Mouse (Mus musculus): ENCODE data around the gene Atp13a2. TPM values are rescaled to one million over a fixed set of nuclear protein-coding genes. Genes with fewer than 3 reads are reported as not detected.

Atp13a2 gene
- 15.6 and 16.1 TPM in 2 replicates for polyA plus RNA-seq (2015; fragmentation: Nextera tagmentation; extraction: Ambion mirVana)

DNA sequence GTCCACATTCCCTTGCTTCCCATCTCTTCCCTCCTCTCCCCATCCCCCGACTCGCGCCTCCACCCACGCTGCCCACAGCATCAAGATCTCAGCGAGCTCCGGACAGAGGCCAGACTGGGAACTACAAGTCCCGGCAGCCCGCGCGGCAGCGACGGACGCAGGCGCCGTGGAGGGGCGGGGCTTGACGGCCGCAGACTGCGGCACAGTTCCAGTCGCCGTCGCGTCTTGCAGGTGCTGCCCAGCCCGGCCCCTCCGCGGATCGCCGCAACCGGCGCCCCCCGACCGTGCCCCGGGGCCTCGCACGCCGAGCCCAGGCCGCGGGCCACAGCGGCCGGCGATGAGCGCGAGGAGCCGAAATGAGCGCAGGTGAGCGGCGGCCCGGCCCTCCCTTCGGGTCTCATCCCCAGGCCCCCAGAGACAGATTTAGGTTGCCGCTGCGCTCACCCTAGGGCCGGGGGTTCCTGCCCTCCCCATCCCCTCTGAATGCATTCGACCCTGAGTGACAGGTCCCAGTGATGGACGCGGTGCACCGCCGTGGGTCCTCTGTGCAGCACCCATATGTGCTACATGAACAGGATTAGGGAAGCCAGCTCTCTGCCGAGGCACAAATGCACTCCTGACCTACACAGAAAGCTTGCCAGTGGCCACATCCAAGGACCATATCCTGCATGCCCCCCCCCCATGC lies at the start of gene Atp13a2:
TSS of gene Atp13a2 (plus strand) at position 163 of the 685 bp plus-strand sequence.
- ATAC-seq (ENCODE audit: low read depth) (peak; percentile 84), DNase-seq (peak; percentile 82)
- Histone ChIP-seq H3K36me3 (no peaks in the 10 kb centered on the region), H3K4me1 (replicated peaks) (peaks cover 53% of the 10 kb centered on the region), H3K4me3 (replicated peaks) (peak within 1 kb of the TSS; percentile 75), H3K27ac (peak within 1 kb of the TSS; percentile 57), H3K4me2 (peak within 1 kb of the TSS; percentile 98), H3K9ac (peak within 1 kb of the TSS; percentile 83), H3K27me3 (no peaks in the 10 kb centered on the region), H3K9me3 (replicated peaks) (no peaks in the 10 kb centered on the region)
- under 1% methylated on average over 58 of the region's 58 CpGs for WGBS (ENCODE audit: insufficient replicate concordance)

DNA sequence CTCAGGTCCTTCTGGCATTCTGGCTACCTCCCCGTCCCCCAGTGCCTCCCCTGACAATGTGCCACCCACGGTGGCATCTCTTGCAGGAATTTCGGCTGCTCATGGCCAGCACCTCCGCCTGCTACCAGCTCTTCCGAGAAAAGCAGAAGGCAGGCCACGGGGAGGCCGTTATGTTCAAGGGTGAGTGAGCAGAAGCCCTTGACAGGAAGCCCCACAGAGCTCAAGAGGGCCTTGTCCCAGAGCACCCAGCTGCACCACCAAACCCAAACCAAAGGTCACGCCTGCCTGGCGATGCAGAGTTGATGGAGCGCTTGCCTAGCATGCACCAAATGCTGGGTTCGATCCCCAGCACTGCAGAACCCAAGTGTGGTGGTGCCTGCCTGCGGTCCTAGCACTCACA lies 42.3 kb upstream of the Atp13a2 start:
- Histone ChIP-seq H3K9me3 (replicated peaks) (no peaks in the 10 kb centered on the region), H3K9ac (no peak overlapping the region), H3K27ac (peak overlapping the region; percentile 11; the same call in 1 of the 2 replicates), H3K4me1 (replicated peaks) (0 out of 2 replicates have a peak, but pooled peaks cover 8% of the 10 kb centered on the region), H3K4me3 (replicated peaks) (no peak overlapping the region), H3K4me2 (no peak overlapping the region), H3K36me3 (no peaks in the 10 kb centered on the region), H3K27me3 (no peaks in the 10 kb centered on the region)
- no peak for ATAC-seq (ENCODE audit: low read depth)
- WGBS (ENCODE audit: insufficient replicate concordance) = 60% methylated on average over 12 of the region's 12 CpGs
- no peak for DNase-seq

DNA sequence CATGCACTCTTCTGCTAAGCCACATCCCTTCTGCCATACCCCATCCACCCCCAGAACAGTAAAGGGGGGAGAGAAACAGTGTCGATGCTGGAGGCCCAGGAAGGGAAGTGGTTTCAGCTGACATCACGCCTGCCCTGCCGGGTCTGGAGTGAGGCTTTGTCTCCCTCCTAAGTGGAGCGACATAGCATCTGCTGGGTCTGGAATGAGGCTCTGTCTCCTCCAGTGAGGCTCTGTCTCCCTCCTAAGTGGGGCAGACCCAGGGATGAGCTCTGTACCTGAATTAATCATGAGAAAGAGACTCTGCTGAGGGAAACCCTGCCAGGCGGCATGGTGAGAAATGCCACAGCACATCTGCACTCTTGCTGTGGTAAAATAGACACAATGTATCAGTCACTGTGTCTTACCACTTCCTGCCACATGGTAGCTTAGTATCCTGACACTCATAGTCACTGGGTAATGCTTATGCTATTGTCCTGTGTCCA lies 41.7 kb upstream of the Atp13a2 start:
- H3K27ac ChIP-seq = no peak overlapping the region
- no peak overlapping the region for H3K9ac ChIP-seq
- DNase-seq (no peak), ATAC-seq (ENCODE audit: low read depth) (peak; percentile 45)
- H3K27me3 ChIP-seq = no peaks in the 10 kb centered on the region
- H3K4me2 ChIP-seq = no peak overlapping the region
- 0 out of 2 replicates have a peak, but pooled peaks cover 8% of the 10 kb centered on the region for H3K4me1 ChIP-seq (replicated peaks)
- no peaks in the 10 kb centered on the region for H3K9me3 ChIP-seq (replicated peaks)
- H3K4me3 ChIP-seq (replicated peaks) = no peak overlapping the region
- no peaks in the 10 kb centered on the region for H3K36me3 ChIP-seq
- WGBS (ENCODE audit: insufficient replicate concordance) = 14% methylated on average over 5 of the region's 5 CpGs

DNA sequence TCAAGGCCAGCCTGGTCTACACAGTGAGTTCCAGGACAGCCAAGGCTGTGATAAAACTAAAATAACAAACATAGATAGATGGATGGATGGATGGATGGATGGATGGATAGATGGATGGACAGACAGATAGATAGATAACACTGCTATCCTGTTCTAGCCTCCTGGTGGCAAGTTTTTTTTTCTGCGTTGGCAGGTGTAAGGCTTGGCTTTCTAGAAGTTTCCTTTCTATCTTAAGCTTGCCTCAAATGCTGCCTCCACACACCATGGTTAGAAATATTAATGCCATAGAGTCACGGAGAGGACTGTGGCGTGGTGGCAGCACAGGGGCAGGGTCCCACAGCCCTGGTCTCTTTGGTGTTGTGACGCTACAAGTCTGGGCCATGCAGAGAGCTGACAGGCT lies 41.1 kb upstream of the Atp13a2 start:
- Histone ChIP-seq H3K9me3 (replicated peaks) (no peaks in the 10 kb centered on the region), H3K27ac (no peak overlapping the region), H3K9ac (no peak overlapping the region), H3K4me3 (replicated peaks) (no peak overlapping the region), H3K27me3 (no peaks in the 10 kb centered on the region), H3K36me3 (no peaks in the 10 kb centered on the region), H3K4me2 (no peak overlapping the region), H3K4me1 (replicated peaks) (0 out of 2 replicates have a peak, but pooled peaks cover 8% of the 10 kb centered on the region)
- ATAC-seq (ENCODE audit: low read depth) (no peak), DNase-seq (no peak)
- 74% methylated on average over 4 of the region's 4 CpGs for WGBS (ENCODE audit: insufficient replicate concordance)

DNA sequence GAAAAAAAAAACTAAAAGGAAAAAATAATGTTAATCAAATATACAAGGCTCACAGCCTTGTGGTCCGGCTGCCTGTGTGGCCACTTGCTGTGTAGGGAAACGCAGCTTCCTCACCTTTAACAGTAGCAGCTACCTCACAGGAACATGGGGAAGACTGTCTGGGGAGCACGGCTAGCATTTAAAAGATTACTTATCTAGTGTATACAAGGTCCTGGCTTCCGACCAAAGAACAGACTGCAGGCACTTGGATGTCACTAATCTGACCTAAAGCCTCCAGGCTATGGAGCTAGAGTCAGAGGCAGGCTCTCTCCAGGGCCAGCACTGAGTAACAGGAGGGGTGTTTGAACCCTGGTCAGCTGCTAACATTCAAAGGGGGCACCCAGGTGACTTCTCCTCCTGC lies 40.6 kb upstream of the Atp13a2 start:
- ATAC-seq (ENCODE audit: low read depth) = no peak

DNA sequence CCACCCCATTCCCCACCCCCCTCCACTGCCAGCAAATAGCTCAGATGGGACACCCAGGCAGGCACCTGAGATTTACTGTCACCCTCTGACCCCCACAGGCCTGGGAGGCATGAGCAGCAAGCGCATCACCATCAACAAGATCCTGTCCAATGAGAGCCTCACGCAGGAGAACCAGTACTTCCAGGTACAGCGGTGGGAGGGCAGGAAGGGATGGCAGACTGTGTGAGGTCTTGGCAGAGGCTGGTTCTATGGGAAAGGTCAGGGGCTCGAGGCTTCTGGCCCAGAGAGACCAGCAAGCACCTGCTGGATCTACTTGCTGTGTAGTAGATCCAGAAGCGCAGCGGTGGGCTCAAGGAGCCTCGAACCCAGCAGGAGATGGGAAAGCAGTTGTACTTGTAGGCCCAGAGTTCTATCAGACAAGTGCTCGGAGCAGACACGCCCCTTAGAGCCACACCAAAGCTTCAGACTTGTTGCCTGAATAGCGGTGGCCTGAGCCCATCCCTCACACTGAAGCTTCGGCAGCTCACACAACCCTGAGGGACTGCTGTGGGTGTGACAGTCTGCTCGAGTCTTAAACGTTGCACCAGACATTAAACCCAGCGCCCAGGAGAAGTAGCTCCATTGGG lies 40.0 kb upstream of the Atp13a2 start:
- Histone ChIP-seq H3K36me3 (no peaks in the 10 kb centered on the region), H3K9me3 (replicated peaks) (no peaks in the 10 kb centered on the region), H3K4me3 (replicated peaks) (no peak overlapping the region), H3K27me3 (no peaks in the 10 kb centered on the region), H3K4me1 (replicated peaks) (peaks cover 8% of the 10 kb centered on the region; the same call in 1 of the 2 replicates), H3K27ac (no peak overlapping the region), H3K9ac (no peak overlapping the region), H3K4me2 (no peak overlapping the region)
- whole genome bisulfite sequencing (ENCODE audit: insufficient replicate concordance) = 65% methylated on average over 14 of the region's 14 CpGs
- DNase-seq = no peak
- ATAC-seq (ENCODE audit: low read depth) = no peak

More for the DNA sequence above, 40.6 kb upstream of the Atp13a2 start:
- DNase-seq = no peak
- no peaks in the 10 kb centered on the region for H3K9me3 ChIP-seq (replicated peaks)
- 30% methylated on average over 4 of the region's 4 CpGs for WGBS (ENCODE audit: insufficient replicate concordance)
- no peak overlapping the region for H3K4me3 ChIP-seq (replicated peaks)
- H3K9ac ChIP-seq = no peak overlapping the region
- H3K4me1 ChIP-seq (replicated peaks) = 0 out of 2 replicates have a peak, but pooled peaks cover 8% of the 10 kb centered on the region
- no peaks in the 10 kb centered on the region for H3K27me3 ChIP-seq
- H3K36me3 ChIP-seq = no peaks in the 10 kb centered on the region
- H3K4me2 ChIP-seq = no peak overlapping the region
- no peak overlapping the region for H3K27ac ChIP-seq

DNA sequence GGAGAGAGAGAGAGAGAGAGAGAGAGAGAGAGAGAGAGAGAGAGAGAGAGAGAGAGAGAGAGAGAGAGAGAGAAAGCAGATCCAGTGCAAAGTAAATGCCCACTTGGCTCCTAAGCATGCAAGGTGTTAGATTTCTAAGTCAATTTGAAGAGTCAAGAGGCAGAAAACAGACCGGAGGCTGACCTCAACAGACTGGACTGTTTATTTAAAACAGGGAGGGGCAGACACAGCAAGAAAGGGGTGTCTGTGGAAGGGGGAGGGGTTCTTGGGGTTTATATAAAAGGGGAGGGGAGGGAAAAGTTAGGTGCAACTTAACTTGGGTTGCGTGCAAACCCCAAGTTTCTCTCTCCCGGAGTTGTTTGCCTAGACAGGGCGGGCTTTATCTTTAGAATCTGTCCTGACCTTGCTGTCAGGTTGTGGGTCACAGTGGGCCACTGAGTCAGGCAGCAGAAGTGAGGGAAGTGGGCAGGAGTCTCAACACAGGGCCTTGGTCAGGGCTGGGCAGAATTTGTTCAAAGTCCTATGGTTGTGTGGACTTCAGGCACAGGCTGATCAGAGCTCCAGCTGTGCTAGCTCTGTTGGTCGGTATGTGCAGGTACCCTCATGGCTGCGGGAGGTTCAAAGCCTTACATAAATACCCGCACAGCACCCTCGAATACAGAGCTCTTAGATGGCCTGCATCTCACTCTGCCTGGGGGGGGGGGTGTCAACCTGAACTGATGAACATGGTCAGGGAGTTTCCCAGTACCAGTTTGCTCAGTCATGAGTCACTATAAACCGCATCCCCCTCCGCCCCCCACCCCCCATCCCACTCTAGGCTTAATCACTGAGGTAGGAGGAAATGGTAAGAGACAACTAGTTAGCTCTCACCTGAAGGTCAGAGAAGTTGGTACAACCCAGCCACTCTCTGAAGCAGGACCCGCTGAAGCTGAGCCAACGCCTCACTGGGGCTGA lies 38.9 kb upstream of the Atp13a2 start:
- peaks cover 13% of the 10 kb centered on the region; the same call in 1 of the 2 replicates for H3K4me1 ChIP-seq (replicated peaks)
- no peak overlapping the region for H3K4me2 ChIP-seq
- no peaks in the 10 kb centered on the region for H3K36me3 ChIP-seq
- no peak overlapping the region for H3K27ac ChIP-seq
- 67% methylated on average over 12 of the region's 12 CpGs for WGBS (ENCODE audit: insufficient replicate concordance)
- H3K4me3 ChIP-seq (replicated peaks) = no peak overlapping the region
- no peaks in the 10 kb centered on the region for H3K9me3 ChIP-seq (replicated peaks)
- no peaks in the 10 kb centered on the region for H3K27me3 ChIP-seq
- DNase-seq = no peak
- no peak overlapping the region for H3K9ac ChIP-seq
- ATAC-seq (ENCODE audit: low read depth) = no peak

DNA sequence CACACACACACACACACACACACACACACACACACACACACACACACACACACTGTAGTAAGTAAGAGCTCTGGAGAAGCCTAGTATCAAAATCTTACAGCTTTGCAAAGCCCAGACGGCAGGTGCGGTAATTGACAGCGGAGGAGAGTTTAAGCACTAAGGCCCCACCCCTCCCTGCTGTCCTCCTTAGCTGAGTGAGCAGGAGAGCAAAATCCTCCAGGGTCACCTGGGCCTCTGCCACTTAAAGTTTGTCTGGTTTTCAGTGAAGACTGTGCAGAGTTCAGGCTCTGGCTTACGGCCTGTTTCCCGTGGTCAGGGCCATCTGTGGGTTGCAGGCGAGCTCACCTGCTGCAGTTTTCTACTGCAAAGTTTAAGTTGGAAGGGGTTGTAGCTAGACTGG lies 38.2 kb upstream of the Atp13a2 start:
- Histone ChIP-seq H3K27me3 (no peaks in the 10 kb centered on the region), H3K27ac (no peak overlapping the region), H3K4me1 (replicated peaks) (peaks cover 13% of the 10 kb centered on the region; the same call in 1 of the 2 replicates), H3K9ac (no peak overlapping the region), H3K4me3 (replicated peaks) (no peak overlapping the region), H3K9me3 (replicated peaks) (no peaks in the 10 kb centered on the region), H3K4me2 (no peak overlapping the region), H3K36me3 (no peaks in the 10 kb centered on the region)
- WGBS (ENCODE audit: insufficient replicate concordance) = 70% methylated on average over 6 of the region's 6 CpGs
- no peak for ATAC-seq (ENCODE audit: low read depth)
- no peak for DNase-seq

DNA sequence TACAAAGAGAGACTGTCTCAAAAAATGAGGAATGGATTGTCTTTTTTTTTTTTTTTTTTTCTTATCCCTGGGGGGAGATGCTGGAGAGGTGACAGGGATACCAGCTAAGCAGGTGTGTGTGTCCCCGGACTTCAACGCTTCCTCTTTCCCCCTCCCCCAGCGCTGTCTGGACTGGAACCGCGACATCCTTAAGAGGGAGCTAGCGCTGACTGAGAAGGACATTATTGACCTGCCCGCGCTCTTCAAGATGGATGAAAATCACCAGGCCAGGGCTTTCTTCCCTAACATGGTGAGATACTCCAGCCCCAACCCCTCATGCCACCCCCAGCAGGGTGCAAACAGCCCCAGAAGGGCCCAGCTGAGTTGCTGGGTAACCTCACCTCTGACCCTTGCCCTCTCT lies 37.6 kb upstream of the Atp13a2 start:
- Histone ChIP-seq H3K9me3 (replicated peaks) (no peaks in the 10 kb centered on the region), H3K4me2 (no peak overlapping the region), H3K27ac (no peak overlapping the region), H3K36me3 (no peaks in the 10 kb centered on the region), H3K4me1 (replicated peaks) (peaks cover 13% of the 10 kb centered on the region; the same call in 1 of the 2 replicates), H3K9ac (no peak overlapping the region), H3K27me3 (no peaks in the 10 kb centered on the region), H3K4me3 (replicated peaks) (no peak overlapping the region)
- ATAC-seq (ENCODE audit: low read depth) (no peak), DNase-seq (no peak)
- 65% methylated on average over 8 of the region's 8 CpGs for WGBS (ENCODE audit: insufficient replicate concordance)

DNA sequence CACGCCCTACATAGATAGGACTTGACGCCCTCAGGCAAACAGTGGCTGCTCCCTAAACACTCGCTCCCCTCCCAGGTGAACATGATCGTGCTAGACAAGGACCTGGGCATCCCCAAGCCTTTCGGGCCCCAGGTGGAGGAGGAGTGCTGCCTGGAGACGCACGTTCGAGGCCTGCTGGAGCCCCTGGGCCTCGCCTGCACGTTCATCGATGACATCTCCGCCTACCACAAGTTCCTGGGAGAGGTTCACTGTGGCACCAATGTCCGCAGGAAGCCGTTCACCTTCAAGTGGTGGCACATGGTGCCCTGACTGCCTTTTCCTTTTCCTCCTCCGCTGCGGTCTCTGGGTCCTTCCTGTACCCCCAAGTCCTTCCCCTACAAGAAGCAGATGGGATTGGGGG lies 37.1 kb upstream of the Atp13a2 start:
- no peaks in the 10 kb centered on the region for H3K36me3 ChIP-seq
- peaks cover 13% of the 10 kb centered on the region; the same call in 1 of the 2 replicates for H3K4me1 ChIP-seq (replicated peaks)
- WGBS (ENCODE audit: insufficient replicate concordance) = 65% methylated on average over 16 of the region's 16 CpGs
- H3K9ac ChIP-seq = no peak overlapping the region
- DNase-seq = no peak
- H3K27ac ChIP-seq = no peak overlapping the region
- H3K27me3 ChIP-seq = no peaks in the 10 kb centered on the region
- H3K9me3 ChIP-seq (replicated peaks) = no peaks in the 10 kb centered on the region
- no peak for ATAC-seq (ENCODE audit: low read depth)
- no peak overlapping the region for H3K4me2 ChIP-seq
- no peak overlapping the region for H3K4me3 ChIP-seq (replicated peaks)

DNA sequence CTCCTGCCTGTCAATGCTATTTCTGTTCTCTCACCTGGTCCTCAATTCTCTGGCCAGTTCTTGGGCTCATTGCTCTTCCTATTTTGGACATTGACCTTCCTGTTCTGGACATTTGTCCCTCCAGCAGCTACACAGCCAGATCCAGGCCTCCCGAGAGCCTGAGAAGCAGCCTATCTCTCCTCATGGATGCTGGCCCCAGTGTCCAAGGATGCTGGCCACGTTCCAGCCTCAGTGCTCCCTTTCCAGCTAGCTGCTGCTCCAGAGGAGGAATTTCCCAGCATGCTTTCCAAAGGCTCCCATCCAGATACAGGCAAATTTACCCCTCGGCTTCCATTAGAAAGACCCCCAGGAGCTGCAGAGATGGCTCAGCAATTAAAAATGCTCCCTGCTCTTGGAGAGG lies 36.1 kb upstream of the Atp13a2 start:
- Histone ChIP-seq H3K27me3 (peaks cover 3% of the 10 kb centered on the region; the same call in 1 of the 2 replicates), H3K9ac (no peak overlapping the region), H3K4me1 (replicated peaks) (peaks cover 13% of the 10 kb centered on the region; the same call in 1 of the 2 replicates), H3K36me3 (no peaks in the 10 kb centered on the region), H3K27ac (no peak overlapping the region), H3K4me3 (replicated peaks) (no peak overlapping the region), H3K4me2 (no peak overlapping the region), H3K9me3 (replicated peaks) (no peaks in the 10 kb centered on the region)
- no peak for ATAC-seq (ENCODE audit: low read depth)
- no peak for DNase-seq
- 67% methylated on average over 3 of the region's 3 CpGs for whole genome bisulfite sequencing (ENCODE audit: insufficient replicate concordance)

Measured in liver, embryonic 13.5 days (tissue).